Mouse (Mus musculus): Measurements from ENCODE around the gene Ptpre.

DNA sequence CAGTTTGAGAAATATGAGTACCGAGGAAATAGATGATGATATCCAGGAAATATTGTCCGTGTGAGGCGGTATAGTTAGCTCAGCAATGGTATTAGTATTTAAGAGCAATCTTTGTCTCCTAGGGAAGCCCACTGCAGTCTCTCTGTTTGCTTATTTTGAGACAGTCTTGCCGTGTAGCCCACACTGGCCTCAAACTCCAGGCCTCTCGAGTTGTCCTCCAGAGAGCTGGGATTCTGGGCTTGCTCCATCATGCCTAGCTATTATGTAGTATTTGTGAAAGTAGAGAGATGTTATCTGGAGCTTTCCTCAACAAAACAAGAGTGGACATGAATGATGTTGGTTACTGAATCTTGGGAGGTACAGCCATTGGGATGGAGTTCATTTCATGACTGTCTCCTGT, 197.1 kb downstream of the Ptpre start:
- TF ChIP-seq ZNF384 (IDR thresholded peaks at IDR 0.05; ENCODE audit: low read depth, low read length) (no peak), CTCF (conservative IDR thresholded peaks at IDR 0.05 in 1 of 2, IDR thresholded peaks at IDR 0.05 in 1 of 2; ENCODE audit: low read depth in 2 of 2, low read length in 2 of 2) (no peak), EP300 (IDR thresholded peaks at IDR 0.05; ENCODE audit: low read length) (no peak), POLR2AphosphoS2 (IDR thresholded peaks at IDR 0.05; ENCODE audit: low read depth, low read length) (no peak), CHD2 (IDR thresholded peaks at IDR 0.05; ENCODE audit: low read length) (no peak), MEF2A (IDR thresholded peaks at IDR 0.05; ENCODE audit: borderline replicate concordance, low read depth, low read length) (no peak), NRF1 (IDR thresholded peaks at IDR 0.05; ENCODE audit: low read depth, low read length) (no peak)
